Mouse (Mus musculus): ENCODE results near the gene Tanc2.

DNA sequence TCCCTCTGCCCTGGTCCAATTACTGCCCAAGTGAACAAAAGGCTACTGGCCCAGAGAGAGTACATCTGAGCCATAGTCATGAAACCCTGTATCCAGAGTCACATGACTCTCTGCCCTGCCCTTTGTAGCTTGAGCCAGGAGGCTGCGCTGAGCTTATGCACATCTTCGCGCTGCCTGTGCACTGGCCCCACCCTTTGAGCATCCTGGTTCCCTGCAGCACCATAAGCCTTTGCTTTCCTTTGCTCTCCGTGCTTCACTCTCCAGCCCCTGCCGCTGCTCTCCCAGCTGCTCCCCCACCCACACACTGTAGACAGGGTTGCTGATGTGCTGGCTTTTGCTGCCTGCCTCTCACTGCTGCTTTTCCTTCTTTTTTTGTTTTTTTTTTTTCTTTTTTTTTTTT, 323.8 kb downstream of the Tanc2 start:
- TF ChIP-seq CTCF (IDR thresholded peaks at IDR 0.05; ENCODE audit: low read depth) (no peak), EP300 (IDR thresholded peaks at IDR 0.05; ENCODE audit: low read depth) (no peak)

Measured in heart, postnatal 0 days (tissue).